Mouse (Mus musculus): ENCODE measurements around the gene Galntl6. TPM values are rescaled to one million over a fixed set of nuclear protein-coding genes. Genes with fewer than 3 reads are reported as not detected.

Gene Galntl6
- polyA plus RNA-seq, 1 experiment from 2014 or later = 16.9 TPM

DNA sequence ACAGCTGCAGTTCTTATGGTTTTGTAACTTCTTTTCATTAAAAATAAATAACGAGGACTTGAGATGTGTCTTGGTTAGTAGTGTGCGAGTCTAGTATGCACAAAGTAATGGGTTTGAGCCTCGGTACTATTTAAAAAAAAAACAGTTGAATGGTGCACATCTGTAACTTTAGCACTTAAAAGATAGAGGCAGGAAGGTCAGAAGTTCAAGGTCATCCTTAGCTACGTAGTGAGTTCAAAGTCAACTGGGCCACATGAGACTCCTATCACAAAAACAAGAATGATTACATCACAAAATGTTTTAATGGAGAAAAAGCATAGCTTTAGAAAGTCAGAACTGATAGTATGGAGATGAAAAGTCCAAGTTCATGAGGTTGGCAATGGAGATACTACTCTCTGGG lies 1175.2 kb downstream of the Galntl6 start:
- ATAC-seq (ENCODE audit: low FRiP score) (no peak), DNase-seq (ENCODE audit: low spot score) (no peak)
- Histone ChIP-seq H3K4me2 (replicated peaks) (no peak overlapping the region), H3K27ac (no peak overlapping the region), H3K9me3 (ENCODE audit: control insufficient read depth, low read length) (no peaks in the 10 kb centered on the region), H3K4me1 (replicated peaks; ENCODE audit: control insufficient read depth, insufficient read depth, low read length) (no peaks in the 10 kb centered on the region), H3K9ac (no peak overlapping the region), H3K27me3 (ENCODE audit: control insufficient read depth, insufficient read depth, low read length) (no peaks in the 10 kb centered on the region), H3K36me3 (replicated peaks; ENCODE audit: control insufficient read depth, insufficient read depth) (no peaks in the 10 kb centered on the region), H3K4me3 (replicated peaks; ENCODE audit: low read length) (no peak overlapping the region)
- WGBS = 90% methylated on average over 4 of the region's 4 CpGs

DNA sequence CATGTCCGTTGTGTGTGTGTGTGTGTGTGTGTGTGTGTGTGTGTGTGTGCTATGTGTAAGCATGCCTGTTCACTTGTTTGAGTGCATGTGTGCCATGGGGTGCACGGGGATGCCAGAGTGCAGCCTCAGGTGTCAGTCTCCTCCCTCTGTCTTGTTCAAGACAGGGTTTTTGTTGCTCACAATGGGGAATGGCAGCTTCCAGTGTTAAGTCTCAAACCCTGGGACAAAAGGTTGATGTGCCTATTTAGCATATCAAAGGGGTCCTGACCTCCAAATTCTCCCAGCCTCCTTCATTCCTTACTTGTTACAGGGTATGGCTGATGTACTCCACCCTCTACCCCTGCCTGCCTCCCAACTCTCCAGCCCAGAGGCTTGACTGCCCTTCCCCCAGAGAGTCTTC lies 1179.6 kb downstream of the Galntl6 start:
- ATAC-seq (ENCODE audit: low FRiP score) (no peak), DNase-seq (ENCODE audit: low spot score) (no peak)
- no peak overlapping the region for H3K4me3 ChIP-seq (replicated peaks; ENCODE audit: low read length)
- H3K9me3 ChIP-seq (ENCODE audit: control insufficient read depth, low read length) = no peaks in the 10 kb centered on the region
- H3K36me3 ChIP-seq (replicated peaks; ENCODE audit: control insufficient read depth, insufficient read depth) = no peaks in the 10 kb centered on the region
- H3K4me2 ChIP-seq (replicated peaks) = no peak overlapping the region
- no peaks in the 10 kb centered on the region for H3K27me3 ChIP-seq (ENCODE audit: control insufficient read depth, insufficient read depth, low read length)
- 10% methylated on average over 2 of the region's 2 CpGs for WGBS
- no peak overlapping the region for H3K9ac ChIP-seq
- H3K4me1 ChIP-seq (replicated peaks; ENCODE audit: control insufficient read depth, insufficient read depth, low read length) = no peaks in the 10 kb centered on the region
- no peak overlapping the region for H3K27ac ChIP-seq

- Histone ChIP-seq H3K9ac (no peak overlapping the region), H3K27me3 (ENCODE audit: control insufficient read depth, insufficient read depth, low read length) (no peaks in the 10 kb centered on the region), H3K9me3 (ENCODE audit: control insufficient read depth, low read length) (no peaks in the 10 kb centered on the region), H3K4me1 (replicated peaks; ENCODE audit: control insufficient read depth, insufficient read depth, low read length) (no peaks in the 10 kb centered on the region), H3K27ac (no peak overlapping the region), H3K36me3 (replicated peaks; ENCODE audit: control insufficient read depth, insufficient read depth) (no peaks in the 10 kb centered on the region), H3K4me3 (replicated peaks; ENCODE audit: low read length) (no peak overlapping the region), H3K4me2 (replicated peaks) (no peak overlapping the region)
- ATAC-seq (ENCODE audit: low FRiP score) = no peak
- WGBS = 66% methylated on average over 8 of the region's 8 CpGs
- DNase-seq (ENCODE audit: low spot score) = no peak
These were observed 1180.8 kb downstream of the Galntl6 start for GRCm38 (mm10) chr8:57731666-57732065.

DNA sequence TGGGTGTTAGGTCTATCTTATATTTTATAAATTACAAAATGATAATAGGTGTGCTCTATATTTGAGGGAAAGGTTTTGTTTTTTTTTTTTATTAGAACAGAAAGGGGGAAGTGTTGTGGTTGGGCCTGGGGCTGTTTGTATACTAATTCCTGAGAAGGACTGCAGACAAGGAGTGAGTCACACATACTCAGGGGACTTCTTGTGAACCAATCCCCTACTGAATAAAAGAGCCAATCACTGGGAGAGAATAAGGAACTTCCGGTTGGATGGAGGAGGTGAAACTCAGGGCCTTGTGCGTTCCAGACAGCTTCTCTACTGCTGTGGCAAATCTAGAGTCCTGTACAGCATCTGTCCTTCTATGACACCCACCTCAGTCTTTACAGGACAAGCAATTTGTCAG lies 1184.2 kb downstream of the Galntl6 start:
- DNase-seq (ENCODE audit: low spot score) (no peak), ATAC-seq (ENCODE audit: low FRiP score) (no peak)
- WGBS = 65% methylated on average over 2 of the region's 2 CpGs
- Histone ChIP-seq H3K9me3 (ENCODE audit: control insufficient read depth, low read length) (no peaks in the 10 kb centered on the region), H3K9ac (no peak overlapping the region), H3K27ac (no peak overlapping the region), H3K27me3 (ENCODE audit: control insufficient read depth, insufficient read depth, low read length) (no peaks in the 10 kb centered on the region), H3K4me3 (replicated peaks; ENCODE audit: low read length) (no peak overlapping the region), H3K4me1 (replicated peaks; ENCODE audit: control insufficient read depth, insufficient read depth, low read length) (no peaks in the 10 kb centered on the region), H3K36me3 (replicated peaks; ENCODE audit: control insufficient read depth, insufficient read depth) (no peaks in the 10 kb centered on the region), H3K4me2 (replicated peaks) (no peak overlapping the region)

- no peak overlapping the region for H3K27ac ChIP-seq
- no peaks in the 10 kb centered on the region for H3K36me3 ChIP-seq (replicated peaks; ENCODE audit: control insufficient read depth, insufficient read depth)
- no peaks in the 10 kb centered on the region for H3K4me1 ChIP-seq (replicated peaks; ENCODE audit: control insufficient read depth, insufficient read depth, low read length)
- no peak overlapping the region for H3K9ac ChIP-seq
- no peaks in the 10 kb centered on the region for H3K27me3 ChIP-seq (ENCODE audit: control insufficient read depth, insufficient read depth, low read length)
- no peak overlapping the region for H3K4me2 ChIP-seq (replicated peaks)
- no peak overlapping the region for H3K4me3 ChIP-seq (replicated peaks; ENCODE audit: low read length)
- H3K9me3 ChIP-seq (ENCODE audit: control insufficient read depth, low read length) = no peaks in the 10 kb centered on the region
- no peak for DNase-seq (ENCODE audit: low spot score)
- 94% methylated on average over 13 of the region's 13 CpGs for WGBS
- ATAC-seq (ENCODE audit: low FRiP score) = no peak
These were observed 1187.4 kb downstream of the Galntl6 start for GRCm38 (mm10) chr8:57724843-57725627.

Other genes starting within 250 kb of the Galntl6 start
- gene BC030500, start 885 bp downstream of the Galntl6 start, polyA plus RNA-seq (2014; fragmentation: Nextera tagmentation; extraction: Ambion mirVana) = 11.8 and 12.0 TPM in 2 replicates

All from hindbrain, embryonic 14.5 days (tissue).